ENCODE assay signal across 22 mouse cellular contexts in genomic region chr15:74000849-74001248, GRCm38 (mm10).
"Had no signal": no experiment of that assay in that cellular context is flagged by ENCODE, and none has a peak within 500 bp of the region (broad histone marks: within the 10 kb centered on the region; RNA-seq: fewer than 3 reads in every experiment).

No protein-coding gene starts in this region.

- DNase-seq: kidney, adult 8-10 months; kidney, postnatal 14 days; kidney, postnatal 4 days; liver; lung, adult 18-20 months; lung, postnatal 10 days; lung, postnatal 36 days; retina, postnatal 1 day; right cerebral cortex, postnatal 25 days; spleen, adult 18-20 months; thymus, adult 18-20 months; thymus, postnatal 36 days had no signal

- H3K4me1 ChIP-seq: limb, embryonic 10.5 days; limb, embryonic 13.5 days; liver, embryonic 12.5 days; liver, embryonic 15.5 days; lung, embryonic 15.5 days; megakaryocyte, embryonic 14.5 days; neural tube, embryonic 12.5 days had no signal

- H3K9me3 ChIP-seq: limb, embryonic 10.5 days; limb, embryonic 13.5 days; liver, embryonic 12.5 days; liver, embryonic 15.5 days; lung, embryonic 15.5 days; megakaryocyte, embryonic 14.5 days; midbrain, embryonic 10.5 days; midbrain, embryonic 13.5 days; neural tube, embryonic 12.5 days; neural tube, embryonic 15.5 days had no signal

- ATAC-seq: liver, embryonic 12.5 days; midbrain, embryonic 13.5 days had no signal

- H3K4me2 ChIP-seq: limb, embryonic 13.5 days; liver, embryonic 12.5 days; liver, embryonic 15.5 days; lung, embryonic 15.5 days; midbrain, embryonic 13.5 days; neural tube, embryonic 12.5 days; neural tube, embryonic 15.5 days had no signal

- H3K27ac ChIP-seq: limb, embryonic 10.5 days; limb, embryonic 13.5 days; liver, embryonic 12.5 days; liver, embryonic 15.5 days; lung, embryonic 15.5 days; midbrain, embryonic 10.5 days; midbrain, embryonic 13.5 days; neural tube, embryonic 12.5 days; neural tube, embryonic 15.5 days had no signal

- H3K4me3 ChIP-seq: limb, embryonic 10.5 days; limb, embryonic 13.5 days; liver, embryonic 12.5 days; liver, embryonic 15.5 days; lung, embryonic 15.5 days; megakaryocyte, embryonic 14.5 days; midbrain, embryonic 10.5 days; midbrain, embryonic 13.5 days; neural tube, embryonic 12.5 days; neural tube, embryonic 15.5 days had no signal

- H3K27me3 ChIP-seq: liver, embryonic 15.5 days; lung, embryonic 15.5 days had no signal

- H3K9ac ChIP-seq: limb, embryonic 13.5 days; liver, embryonic 12.5 days; liver, embryonic 15.5 days; lung, embryonic 15.5 days; midbrain, embryonic 13.5 days; neural tube, embryonic 12.5 days; neural tube, embryonic 15.5 days had no signal

- H3K36me3 ChIP-seq: limb, embryonic 10.5 days; limb, embryonic 13.5 days; liver, embryonic 12.5 days; liver, embryonic 15.5 days; lung, embryonic 15.5 days; midbrain, embryonic 10.5 days; midbrain, embryonic 13.5 days; neural tube, embryonic 12.5 days; neural tube, embryonic 15.5 days had no signal
